Mouse (Mus musculus) embryo, embryonic 11 days (tissue): Measurements from ENCODE around the gene Nfasc.

Source experiments
- DNase-seq: peaks from one replicate; pipeline ENCODE4 v3.0.0-alpha.2; 2015

Nfasc gene

DNA sequence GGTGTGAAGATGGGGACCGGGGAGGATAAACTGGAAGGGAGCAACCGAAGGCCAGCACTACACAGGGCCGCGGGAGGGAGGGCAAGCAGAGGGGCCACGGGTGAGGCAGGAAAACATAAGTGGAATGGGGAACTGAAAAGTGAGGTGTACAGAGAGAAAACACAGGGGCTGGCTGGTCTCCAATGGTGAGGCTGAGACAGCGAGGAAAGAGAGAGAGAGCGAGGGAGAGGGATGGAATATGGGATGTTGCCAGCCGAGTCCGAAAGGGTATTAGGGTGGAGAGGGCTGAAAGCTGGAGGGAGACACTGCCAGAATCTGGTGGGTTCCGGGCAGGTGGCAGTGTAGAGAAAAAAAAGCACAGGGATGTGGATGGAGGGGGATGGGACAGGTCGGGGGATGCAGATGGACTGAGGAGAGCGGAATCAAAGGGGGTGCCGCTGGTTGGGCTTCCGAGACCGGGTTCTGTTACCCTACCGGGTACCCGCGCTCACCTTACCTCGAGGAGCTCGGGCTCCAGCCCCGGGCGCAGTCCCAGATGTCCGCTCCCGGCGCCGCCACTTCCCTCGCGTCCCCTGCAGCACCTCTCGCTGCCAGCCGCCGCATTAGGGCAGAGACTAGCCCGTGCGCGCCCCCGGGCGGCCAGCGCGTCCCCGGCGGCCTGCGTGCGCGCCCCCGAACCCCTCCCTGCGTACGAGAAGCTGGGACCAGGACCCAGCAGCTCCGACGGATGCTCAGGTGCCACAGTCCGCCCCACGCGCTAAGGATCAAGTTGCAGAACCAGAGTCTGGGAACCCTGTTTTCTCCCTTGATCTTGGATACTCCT, at the start of gene Nfasc:
Gene Nfasc, minus strand, starts transcription at position 623 of the 823 bp plus-strand sequence.
- peak; percentile 90 for DNase-seq

- no peak for DNase-seq
Observed at GRCm38 (mm10) chr1:132791049-132791448, 49.5 kb upstream of the Nfasc start.

GRCm38 (mm10) chr1:132786866-132787265, 45.3 kb upstream of the Nfasc start:
- no peak for DNase-seq

DNA sequence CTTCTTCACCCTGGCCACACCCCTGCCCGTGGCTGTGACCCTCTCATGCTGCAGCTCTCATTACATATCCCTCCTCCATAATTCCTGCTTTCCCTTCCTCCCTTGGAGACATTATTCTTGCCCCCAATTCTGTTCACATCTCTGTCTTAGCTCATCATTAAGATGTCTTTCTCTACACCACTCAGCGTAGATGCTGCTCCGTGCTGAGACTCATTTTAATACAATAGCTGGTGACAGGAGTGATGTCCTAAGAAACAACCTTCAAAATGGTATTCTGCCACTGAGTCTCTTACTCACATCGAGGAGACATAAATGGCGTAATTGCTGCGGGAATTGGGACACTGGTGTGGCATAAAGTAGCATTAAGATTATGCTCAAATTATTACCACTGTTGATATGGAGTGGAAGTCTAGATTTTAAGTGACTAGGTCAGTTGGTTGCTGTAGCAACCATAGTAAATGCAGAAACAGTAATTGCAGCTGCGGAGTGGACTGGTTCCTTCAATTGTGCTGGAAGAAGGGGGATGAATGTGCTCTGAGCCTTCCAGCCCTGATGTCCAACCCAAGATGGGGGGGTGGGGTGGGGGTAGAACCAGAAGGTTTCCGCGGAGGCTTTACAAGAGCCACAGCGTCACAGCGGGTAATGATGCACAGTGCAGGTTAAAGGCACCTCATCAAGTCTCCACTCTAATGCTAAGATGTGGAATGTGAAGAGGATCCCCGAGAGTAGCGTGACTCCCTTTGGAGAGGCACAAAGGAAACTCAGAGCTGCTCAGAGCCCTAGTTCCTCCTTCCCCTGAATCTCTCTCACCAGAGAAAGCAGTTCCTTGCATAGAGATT, 40.2 kb upstream of the Nfasc start:
- DNase-seq, result no peak

- DNase-seq, result no peak
Observed at GRCm38 (mm10) chr1:132780961-132781360, 39.4 kb upstream of the Nfasc start.

DNA sequence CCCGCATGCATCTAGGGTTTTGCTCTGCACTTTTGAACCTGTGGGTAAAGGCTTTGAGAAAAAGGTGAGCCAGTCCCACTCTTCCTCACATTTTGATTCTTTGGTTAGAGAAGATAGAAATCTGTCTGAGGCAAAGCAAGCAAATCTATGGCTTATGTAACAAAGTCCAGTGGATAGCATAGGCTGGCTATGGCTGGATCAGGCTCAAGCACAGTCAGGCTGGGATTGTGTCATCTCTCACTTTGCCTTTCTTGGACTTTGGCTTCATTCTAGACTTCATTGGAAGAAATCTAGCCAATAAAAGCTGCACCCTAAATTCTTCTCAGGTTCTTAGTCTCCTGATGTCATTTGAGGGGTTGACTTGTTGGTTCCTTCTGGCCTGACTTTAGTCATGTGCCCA, 38.7 kb upstream of the Nfasc start:
- no peak for DNase-seq

DNA sequence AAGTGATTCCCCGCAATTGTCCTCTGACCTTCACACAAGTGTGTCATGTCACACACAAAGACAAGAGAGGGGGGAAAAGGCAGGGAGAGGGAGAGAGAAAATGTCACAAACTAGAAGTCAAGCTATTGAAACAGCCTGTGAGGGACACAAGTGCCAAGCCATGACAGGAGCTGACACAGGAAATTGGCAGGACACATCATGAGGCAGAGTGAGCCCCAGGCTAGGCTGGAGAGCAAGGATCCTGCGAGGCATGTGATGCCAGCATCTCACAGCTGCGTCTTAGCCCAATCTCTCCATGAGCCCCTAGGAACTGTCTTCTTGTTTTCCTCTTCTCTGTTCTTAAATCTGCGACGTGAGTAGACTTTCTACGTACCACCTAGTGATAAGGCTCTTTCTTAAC, 33.4 kb upstream of the Nfasc start:
- no peak for DNase-seq

- peak; percentile 48 for DNase-seq
Observed at GRCm38 (mm10) chr1:132771377-132771776, 29.8 kb upstream of the Nfasc start.

DNA sequence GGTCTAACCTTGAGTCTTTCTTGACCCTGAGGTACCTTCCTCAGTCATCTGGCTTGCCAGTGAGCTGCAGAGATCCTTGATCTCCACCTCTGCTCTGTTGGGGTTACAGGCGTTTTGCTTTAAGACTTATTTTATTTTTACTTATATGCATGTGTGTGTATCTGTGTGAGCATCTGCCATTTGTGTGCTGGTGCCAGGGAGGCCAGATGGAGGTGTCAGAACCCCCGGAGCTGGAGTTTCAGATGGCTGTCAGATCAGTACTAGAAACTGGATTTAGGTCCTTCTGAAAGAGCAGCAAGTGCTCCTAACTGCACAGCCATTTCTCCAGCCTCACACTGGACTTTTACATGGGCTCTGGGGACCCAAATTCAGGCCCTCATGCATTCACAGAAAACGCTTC, 28.0 kb upstream of the Nfasc start:
- no peak for DNase-seq

DNA sequence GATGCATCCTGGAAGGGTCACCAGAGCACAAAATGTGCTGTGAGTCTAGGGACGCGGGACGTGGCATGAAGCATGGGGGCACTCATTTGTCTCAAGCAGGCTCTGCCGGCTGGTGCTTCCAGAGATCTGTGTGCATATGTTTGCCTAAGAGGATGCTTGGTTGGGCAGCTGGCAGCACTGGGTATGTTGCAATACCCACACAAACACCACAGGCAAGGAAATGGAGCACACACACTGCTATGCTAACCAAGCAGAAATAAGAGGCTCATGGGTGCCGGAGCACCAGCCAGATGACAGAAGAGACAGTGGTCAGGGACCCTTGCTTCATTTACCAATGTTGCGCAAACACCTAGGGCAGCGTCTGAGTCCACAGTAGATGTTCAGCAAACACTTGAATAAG, 25.8 kb upstream of the Nfasc start:
- no peak for DNase-seq

- DNase-seq, result peak; percentile 73
Observed at GRCm38 (mm10) chr1:132765887-132766651, 24.5 kb upstream of the Nfasc start.

DNA sequence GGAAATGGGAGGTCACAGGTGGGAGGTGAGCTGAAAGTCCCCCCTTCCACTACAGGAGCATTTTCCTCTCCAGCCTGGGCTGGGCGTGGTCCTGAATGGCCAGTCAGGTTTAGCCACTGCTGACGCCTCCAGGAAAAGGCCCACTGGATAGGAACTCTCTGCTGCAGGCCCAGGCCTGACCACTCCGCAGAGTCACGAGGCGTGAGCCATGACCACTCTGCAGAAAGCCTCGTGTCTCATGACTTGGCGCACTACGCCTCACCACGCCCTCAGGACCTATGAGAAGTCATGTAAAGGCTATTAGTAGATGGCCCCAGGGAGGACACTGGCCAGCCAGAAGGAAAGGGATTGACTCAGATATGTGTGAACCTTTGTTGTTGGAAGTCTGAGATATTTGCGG, 23.6 kb upstream of the Nfasc start:
- no peak for DNase-seq

GRCm38 (mm10) chr1:132759390-132759789, 17.8 kb upstream of the Nfasc start:
- no peak for DNase-seq

DNA sequence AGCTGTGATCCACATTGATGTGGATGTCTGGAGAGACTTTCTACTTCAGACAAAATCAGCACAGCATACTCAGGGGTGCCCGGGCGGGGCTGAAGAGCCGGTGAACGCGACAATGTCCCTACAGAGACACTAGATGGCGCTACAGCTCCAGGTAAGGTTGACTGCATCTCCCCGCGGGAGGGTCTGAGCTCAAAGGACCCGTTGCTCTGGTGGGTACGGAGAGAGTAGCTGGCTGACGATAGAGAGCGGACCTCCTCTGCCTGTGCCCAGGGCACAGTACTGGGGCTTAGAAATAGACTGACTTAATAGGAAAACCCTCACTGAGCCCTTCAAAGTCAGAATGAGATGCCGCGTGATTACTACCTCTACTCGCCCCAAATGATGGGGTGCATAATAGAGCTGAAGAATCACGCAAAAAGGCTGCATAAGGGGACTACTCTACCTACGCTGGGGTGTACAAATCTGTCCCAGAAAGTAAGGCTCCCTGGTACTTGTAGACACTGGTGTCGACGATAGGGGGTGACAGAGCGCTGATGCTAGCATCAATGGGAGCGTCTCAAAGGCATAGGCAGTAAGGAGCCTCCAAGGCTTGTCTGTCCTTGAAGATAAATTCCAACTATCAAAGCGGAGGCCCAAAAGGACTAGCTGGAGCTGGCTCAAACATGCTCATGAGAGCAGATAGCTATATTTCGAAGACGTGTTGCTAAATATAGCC, 17.2 kb upstream of the Nfasc start:
- peak; percentile 88 for DNase-seq

DNA sequence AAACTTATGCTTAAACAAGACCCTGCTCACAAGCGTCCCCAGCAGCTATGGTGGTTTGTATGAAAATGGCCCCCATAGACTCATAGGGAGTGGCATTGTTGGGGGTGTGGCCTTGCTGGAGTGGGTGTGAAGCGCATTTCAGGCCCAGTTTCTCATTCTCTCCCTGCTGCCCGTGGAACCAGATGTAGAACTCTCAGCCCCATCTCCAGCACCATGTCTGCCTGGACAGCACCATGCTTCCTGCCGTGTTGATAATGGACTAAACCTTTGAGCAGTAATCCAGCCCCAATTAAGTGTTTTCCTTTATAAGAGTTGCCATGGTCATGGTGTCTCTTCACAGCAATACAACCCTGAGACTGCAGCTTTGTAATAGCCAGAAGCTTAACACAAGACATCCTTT, 13.6 kb upstream of the Nfasc start:
- DNase-seq, result no peak

- no peak for DNase-seq
Observed at GRCm38 (mm10) chr1:132749217-132749884, 7.8 kb upstream of the Nfasc start.

- no peak for DNase-seq
Observed at GRCm38 (mm10) chr1:132746302-132746701, 4.7 kb upstream of the Nfasc start.

DNA sequence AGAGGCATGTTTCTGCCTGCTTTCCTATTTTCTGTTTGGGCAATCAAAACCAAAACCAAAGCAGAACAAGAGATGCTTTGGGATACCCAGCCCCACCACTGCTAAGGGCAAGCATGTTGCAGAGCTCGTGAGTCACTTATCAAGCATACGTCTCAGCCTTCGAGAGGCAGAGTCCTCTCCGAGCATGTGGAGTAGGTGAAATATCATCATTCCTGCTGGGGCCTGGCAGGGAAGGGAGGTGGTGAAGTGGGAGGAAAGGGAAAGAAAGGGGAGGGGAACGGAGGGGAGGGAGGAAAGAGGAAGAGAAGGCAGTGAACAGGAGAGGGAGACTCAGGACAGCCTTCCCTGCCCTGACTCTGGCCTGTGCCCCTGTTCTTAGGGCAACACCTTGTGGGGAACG, 4.0 kb upstream of the Nfasc start:
- no peak for DNase-seq

DNA sequence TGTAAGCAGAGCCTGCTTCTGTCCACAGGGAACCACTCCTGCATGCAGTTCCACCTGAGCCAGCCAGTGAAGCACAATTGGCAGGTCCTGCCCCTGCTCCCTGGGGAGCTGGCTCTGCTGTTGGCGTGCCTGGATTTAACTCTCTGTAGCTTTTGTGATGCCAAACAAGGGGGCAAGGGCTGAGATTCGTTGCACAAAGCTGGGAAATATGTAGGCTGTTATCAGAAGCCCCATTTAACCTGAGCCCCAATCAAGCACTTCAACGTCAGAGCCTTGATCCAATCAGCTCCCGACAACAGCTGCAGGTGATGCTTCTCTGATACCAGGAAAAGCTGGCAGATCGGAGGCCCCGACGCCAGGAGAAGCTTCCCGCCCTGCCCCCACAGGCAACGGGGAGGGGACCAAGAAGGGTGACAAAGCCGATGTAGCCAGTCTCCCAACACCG, 2.5 kb downstream of the Nfasc start:
- peak; percentile 34 for DNase-seq

GRCm38 (mm10) chr1:132736171-132736570, 5.4 kb downstream of the Nfasc start:
- DNase-seq, result no peak

DNA sequence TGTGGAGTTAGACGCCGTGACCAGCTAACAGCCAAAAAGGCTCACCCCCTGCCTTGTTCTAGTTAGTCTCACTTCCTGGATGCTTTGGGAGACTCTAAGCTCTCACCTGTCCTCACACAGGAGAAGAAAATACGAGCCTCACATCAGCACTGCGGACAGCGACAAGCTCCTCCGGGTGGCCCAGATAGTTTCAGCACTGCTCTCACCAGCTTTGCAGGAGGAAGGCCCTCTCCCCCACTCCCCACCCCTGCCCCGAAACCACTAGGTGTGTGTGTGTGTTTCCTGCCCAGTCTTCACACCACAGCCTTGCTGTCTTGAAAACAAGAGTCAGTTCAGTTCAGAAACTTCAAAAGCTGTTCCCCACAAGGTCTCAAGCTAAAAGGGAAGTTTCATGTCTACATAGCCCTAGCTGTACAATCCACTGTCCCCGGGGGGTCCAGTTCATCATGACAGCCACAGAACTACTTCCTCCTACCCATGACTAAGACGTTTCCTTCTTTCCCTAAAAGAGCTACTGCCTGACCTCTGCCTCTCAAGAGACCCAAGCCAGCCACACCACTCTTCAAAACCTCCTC, 7.6 kb downstream of the Nfasc start:
- DNase-seq, result peak; percentile 66

GRCm38 (mm10) chr1:132732307-132732706, 9.3 kb downstream of the Nfasc start:
- DNase-seq, result no peak
